Mouse (Mus musculus): ENCODE results near the gene Mtmr3.

The Mtmr3 gene

DNA sequence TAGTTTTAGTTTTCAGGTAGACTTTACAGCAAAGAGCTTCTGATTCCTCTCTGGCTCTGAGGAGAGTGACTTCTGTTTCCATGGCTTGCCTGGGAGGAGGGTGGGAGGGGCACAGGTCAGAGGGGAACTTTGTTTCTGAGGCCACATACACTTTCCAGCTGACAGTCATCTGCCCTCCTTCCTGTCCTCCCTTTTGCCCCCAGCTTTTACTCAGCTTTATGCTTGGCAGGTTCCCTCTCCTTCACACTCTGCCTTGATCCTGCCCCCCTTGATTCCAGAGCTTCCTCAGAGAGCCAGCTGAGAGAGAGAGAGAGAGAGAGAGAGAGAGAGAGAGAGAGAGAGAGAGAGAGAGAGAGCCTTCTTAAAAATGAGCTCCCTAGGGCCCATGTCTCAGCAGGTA is 123.4 kb downstream of the Mtmr3 start:
- no peak for DNase-seq (ENCODE audit: low read depth in 2 of 2, low spot score in 2 of 2)

DNA sequence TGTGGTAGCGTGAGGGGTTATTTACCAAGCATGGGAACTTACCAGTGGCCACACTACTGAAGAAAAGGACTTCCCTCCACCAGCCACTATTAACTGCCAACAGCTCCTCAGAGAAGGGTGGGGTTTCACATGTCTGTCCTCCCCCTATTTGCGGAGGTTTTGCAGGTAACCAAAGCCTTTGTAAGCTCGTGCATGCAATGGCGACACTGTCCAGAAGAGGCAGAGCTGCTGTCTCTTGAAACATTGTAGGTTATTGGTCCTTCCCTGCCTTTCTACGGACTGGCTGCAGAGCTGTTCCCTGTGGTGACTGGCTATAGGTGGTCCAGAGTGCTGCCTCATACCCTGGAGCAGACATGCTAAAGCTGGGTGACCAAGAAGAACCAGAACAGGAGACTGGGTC is 125.6 kb downstream of the Mtmr3 start:
- no peak for DNase-seq (ENCODE audit: low read depth in 2 of 2, low spot score in 2 of 2)

DNA sequence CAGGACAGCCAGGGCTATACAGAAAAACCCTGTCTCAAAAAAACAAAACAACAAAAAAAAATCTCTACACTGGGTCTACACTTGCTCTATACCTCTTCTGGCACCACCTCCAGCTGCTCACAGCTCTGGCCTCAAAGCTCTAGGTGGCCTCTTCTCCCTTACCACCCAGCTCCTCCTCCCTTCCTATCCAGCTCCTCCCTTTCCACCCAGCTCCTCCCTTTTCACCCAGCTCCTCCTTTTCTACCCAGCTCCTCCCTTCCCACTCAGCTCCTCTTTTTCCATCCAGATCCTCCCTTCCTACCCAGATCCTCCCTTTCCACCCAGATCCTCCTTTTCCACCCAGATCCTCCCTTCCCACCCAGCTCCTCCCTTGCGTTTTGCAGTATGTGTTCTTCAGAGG is 127.2 kb downstream of the Mtmr3 start:
- DNase-seq (ENCODE audit: low read depth in 2 of 2, low spot score in 2 of 2), result no peak

DNA sequence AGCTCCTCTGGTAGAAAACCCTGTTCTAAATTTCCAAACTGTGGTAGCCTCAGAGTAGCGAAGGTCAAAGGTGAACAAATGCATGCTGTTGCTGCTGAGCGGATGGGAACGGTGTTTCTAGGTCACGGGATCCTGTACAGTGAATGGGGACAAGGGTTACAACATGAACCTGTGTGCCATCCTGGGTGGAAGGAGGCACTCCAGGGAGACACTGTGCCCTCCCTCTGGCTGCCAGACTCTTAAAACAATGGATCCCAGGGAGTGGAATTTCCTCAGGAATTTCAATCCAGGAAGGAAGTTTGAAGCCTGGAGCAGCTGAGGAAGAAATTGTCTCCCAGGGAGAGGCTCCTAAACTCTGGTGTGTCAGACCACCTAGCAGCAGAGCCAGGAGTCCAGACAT is 128.5 kb downstream of the Mtmr3 start:
- no peak for DNase-seq (ENCODE audit: low read depth in 2 of 2, low spot score in 2 of 2)

DNA sequence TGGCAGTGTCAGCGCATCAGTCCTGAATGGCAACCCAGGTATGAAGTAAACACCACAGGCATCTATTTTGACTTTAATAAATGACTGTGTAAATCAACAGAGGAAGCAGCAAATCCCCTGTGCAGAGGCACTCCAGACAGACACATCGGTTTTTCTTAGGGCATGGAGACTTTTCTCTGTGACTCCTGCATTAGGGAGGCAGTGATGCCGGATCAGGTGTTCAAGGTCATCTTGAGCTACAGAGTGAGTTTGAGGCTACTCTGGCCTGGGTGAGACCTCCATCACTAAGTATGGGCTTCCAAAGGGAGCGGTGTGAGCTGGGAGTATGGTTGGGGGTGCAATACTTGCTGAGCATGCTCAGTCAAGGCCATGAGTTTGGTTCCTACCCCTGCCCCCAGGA is 130.0 kb downstream of the Mtmr3 start:
- DNase-seq (ENCODE audit: low read depth in 2 of 2, low spot score in 2 of 2), result no peak

DNA sequence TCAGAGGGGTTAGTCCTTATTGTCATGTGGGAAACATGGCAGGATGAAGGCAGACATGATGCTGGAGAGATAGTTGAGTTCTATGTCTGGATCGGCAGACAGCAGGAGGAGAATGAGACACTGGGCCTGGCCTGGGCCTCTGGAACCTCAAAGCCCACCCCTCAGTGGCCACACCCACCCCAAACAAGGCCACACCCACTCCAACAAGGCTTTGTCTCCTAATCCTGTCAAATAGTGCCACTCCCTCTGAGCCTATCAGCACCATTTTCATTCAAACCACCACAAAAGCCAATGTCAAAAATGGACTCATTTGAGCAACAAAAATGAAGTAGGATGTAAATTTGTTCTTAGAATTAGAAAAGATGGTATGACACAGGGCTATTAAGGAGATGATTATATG is 130.5 kb downstream of the Mtmr3 start:
- no peak for DNase-seq (ENCODE audit: low read depth in 2 of 2, low spot score in 2 of 2)

DNA sequence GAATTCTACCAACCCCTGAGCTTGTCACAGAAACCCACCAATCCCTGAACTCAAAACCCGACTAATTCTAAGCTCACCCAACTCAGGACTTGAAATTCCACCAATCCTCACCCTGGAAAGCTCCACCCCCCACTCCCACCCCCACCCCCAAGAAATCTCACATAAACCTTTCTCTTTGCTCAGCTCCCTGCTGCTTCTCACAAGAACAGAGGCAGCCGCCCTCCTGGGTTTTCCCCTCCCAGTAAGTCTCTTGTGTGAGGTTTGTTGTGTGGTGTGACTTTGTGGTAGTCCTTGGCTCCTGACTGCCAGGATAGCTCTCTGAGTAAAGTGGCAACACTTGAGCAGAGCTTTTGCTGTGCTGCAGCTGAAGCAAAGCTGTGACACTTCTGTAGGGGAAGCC is 131.8 kb downstream of the Mtmr3 start:
- no peak for DNase-seq (ENCODE audit: low read depth in 2 of 2, low spot score in 2 of 2)

DNA sequence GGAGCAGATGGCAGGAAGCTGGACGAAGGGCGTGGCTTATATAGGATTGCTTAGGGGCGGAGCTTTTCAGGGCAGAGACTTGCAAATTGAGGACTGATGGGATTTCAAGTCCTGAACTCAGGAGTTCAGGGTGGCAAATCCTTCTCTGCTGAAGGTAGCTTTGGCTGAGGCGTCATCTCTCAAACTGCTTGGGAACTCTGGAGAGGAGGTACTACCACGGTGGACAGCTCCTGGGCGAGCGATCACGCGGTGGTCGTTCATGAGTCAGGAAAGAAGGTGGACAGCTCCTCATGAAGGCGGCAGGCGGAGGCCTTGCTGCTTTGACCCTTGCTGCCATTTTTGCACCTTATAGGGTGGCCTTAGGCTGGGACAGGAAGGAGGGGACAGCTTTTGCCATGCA is 133.5 kb downstream of the Mtmr3 start:
- DNase-seq (ENCODE audit: low read depth in 2 of 2, low spot score in 2 of 2), result no peak

DNA sequence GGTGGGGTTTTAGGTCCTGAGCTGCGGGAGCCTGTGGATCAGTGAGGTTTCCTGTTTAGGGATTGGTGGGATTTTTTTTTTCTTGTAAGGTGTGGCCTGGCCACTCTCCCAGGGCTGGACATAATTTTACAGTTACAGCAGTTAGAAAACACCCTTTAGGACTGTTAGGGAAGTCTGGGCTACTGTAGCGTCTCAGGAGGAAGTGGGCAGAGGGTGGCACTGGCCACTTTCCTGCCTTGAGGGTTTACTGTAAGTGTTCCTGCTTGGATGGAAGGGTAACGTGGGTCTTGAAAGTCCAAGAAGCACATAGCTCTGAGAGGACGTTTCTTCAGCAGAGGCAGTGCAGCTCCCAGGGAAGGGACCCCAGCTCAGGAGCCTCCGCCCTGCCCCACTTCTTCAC is 134.0 kb downstream of the Mtmr3 start:
- DNase-seq (ENCODE audit: low read depth in 2 of 2, low spot score in 2 of 2), result no peak

DNA sequence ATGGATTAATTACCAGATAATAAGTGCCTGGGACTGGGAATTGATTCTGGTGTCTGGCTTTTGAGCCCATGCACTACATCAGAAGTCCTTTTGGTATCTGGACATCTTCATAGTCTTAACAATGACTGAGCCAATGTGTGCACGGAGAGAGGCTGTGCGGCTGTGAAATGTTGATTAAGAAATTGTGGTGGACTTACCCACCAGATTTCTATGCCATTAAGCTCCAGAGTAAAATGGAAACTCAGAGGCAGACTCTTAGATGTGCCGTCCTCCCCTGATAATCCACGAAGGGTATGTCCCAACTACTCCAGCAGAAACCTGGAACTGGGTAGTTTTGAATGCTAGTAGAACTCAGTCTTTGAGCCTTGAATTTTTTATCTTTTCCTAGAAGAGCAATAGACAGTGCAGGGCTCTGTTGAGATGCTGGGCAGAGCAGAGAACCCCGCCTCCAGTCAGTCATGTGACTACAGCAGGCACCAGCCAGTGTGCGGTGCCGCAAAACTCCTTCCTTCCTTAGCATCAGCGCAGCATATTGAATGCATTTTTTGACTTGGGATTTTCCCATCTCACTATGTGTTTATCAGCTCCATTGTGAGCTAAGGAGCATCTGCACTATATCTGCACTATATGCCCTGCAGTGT is 139.6 kb downstream of the Mtmr3 start:
- no peak for DNase-seq (ENCODE audit: low read depth in 2 of 2, low spot score in 2 of 2)

DNA sequence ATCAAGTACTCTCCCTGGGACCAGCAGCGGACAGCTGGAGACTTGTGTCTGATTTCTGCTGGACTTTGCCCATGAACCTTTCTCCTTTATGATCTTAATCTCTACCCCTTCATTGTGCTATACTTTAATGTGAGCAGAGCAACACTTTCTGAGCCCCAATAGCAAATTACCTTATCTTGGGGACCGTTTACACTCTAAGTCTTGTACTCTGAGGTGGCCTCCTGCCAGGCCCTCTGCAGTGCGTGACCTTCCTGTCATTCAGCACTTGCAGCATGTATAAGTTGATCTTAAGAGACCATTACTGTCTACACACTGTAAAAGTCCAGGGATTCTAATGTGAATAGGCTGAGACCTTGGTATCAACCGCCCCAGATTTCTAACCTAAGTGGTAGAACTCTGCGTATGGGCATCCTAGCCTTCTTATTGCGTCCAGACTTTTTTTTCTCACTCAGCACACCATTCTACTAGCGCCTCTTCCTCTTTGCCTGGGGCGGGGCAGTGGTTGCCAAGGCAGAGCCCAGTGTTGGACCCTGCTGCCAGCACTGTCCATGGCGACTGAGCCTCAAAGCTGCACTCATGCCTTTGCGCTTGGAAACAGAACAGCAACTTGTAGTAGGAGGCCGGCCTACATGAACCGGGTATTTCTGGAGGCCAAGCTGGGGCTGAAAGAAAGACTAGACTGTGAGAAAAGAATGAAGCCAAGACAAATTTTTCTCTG is 142.0 kb downstream of the Mtmr3 start:
- DNase-seq (ENCODE audit: low read depth in 2 of 2, low spot score in 2 of 2), result no peak

DNA sequence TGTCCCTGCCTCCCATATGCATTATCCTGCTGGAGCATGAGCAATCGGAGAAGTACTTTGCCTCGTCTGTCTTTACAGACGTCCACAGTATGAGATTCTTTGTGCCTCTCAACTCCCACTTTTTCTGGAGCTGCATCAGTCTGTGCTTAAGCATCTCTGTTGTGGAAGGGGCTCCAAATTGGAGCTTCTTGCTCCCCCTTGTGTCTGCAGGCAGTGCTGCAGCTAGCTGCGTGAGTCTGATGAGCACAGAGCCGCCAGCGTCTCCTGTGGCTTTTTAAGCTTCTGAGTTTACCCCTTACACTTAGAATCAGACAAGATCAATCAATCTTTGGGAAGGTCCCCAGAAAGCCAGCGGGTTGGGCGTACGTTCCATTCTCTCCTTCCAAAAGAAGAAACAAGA is 143.5 kb downstream of the Mtmr3 start:
- peak; percentile 32 to 58 for DNase-seq (ENCODE audit: low read depth in 2 of 2, low spot score in 2 of 2)

DNA sequence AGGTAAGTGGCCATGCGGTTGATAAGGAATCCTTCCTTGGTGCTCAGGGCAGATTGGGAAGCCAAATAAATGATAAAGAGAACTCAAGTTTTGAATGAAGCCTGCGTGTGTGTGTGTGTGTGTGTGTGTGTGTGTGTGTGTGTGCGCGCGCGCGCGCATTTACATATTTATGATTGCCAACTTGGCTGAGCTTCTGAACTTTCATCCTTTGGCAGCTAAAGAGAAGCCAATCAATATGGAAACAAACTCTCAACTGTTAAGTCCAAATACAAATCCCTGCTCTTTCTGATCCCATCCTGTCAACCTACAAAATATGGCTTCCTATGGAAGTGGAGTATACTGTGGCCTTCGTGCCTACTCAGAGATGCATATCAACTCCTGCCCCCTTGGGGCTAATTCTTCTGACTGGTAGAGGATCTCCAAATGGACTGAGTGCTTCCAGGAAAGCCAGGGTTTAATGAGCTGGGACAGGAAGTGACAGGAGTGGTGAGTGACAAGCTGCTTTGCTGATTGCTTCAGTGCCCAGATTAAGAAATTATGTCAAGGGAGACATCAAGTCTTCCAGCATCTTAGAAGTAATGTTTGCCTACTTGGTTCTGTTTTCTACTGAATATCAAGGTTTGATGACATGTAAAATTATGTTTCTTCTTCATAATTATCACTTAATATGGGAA is 148.3 kb downstream of the Mtmr3 start:
- DNase-seq (ENCODE audit: low read depth in 2 of 2, low spot score in 2 of 2), result no peak

DNA sequence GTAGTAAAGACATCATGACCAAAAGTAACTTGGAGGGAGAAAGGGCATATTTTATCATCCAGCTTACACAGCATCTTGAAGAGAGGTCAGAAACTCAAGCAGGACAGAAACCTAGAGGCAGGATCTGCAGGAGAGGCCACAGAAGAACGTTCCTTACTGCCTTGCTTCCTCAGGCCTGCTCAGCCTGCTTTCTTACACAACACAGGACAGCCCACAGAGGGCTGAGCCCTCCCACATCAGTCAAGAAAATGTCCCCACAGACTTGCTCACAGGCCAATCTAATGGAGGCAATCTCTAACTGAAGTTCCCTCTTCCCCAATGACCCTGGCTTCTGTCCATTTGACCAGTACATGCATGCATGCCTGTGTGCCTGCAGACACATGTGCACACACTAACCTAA is 152.4 kb downstream of the Mtmr3 start:
- no peak for DNase-seq (ENCODE audit: low read depth in 2 of 2, low spot score in 2 of 2)

DNA sequence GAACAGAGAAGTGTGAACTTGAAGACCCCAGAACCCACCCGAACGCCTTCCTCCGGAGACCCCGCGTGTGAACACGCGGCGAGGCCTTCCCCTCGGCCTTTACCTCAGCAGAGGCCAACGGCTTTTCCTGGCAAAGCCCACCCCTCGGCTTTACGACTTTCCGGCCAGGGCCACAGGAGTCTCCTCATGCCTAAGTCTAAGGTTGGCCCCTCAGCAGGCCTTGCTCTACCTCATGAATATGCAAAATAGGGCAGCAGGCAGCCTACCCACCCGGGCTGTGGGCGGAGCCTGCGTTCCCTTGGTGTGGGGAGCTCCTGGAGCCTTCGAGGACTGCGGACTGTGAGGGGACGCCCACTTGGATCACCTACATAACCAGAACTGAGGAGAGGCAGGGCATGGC is 153.7 kb downstream of the Mtmr3 start, which contains the start of gene Hormad2:
TSS of gene Hormad2 (minus strand) at position 128 of the 400 bp plus-strand sequence.
- no peak for DNase-seq (ENCODE audit: low read depth in 2 of 2, low spot score in 2 of 2)

DNA sequence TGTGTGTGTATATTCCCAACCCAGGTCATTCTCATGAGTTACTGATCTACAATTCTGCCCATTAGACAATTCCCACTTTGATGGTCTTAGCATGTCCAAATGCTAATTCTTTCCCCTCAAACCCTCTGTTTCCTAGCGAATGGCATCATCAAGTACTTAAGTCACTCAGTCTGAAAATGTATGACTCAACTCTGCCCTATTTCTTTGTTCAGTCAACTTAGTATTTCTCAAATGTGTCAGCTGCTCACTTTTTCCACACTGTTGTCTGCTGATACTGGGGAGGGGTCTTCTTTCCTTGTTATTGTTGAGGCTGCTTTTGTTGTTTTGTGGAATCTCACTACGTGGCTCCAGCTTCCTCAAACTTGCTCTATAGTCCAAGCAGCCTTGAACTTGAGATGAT is 156.5 kb downstream of the Mtmr3 start:
- DNase-seq (ENCODE audit: low read depth in 2 of 2, low spot score in 2 of 2), result no peak

DNA sequence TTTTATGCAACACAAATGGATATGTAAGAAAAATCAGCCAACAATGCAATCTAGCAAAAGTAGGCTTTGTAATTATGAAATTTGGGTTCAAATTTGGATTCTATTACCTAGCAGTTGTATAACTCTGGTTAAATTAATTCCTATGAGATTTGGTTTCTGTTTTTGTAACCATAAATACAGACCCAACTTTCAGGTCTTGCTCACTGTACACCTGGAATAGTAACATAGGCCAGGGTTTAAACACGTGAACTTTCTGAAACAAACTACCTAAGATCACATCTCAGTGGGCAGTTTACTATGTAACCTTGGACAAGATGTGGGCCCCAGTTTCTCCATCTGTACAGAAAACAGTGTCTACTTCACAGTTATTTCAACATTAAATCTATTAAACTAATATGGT is 157.3 kb downstream of the Mtmr3 start:
- DNase-seq (ENCODE audit: low read depth in 2 of 2, low spot score in 2 of 2), result no peak

DNA sequence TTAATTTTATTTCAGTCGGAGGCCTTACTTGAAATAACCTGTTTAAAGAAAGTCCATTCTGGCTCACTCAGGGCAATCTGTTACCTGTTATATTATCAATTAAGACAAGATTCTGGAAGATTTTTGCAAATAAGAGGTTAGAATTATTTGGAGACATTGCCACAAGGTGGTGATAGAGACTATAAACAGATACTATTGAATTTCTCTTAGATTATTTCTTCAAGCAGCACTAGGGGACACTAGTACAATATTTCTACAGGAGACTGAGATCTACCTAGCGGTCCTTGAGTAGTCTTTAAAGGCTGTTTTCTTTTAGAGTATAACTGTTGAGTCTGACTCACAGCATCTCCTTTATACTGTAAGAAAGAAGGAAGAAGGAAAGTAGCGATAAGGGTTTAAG is 158.0 kb downstream of the Mtmr3 start:
- DNase-seq (ENCODE audit: low read depth in 2 of 2, low spot score in 2 of 2), result no peak

DNA sequence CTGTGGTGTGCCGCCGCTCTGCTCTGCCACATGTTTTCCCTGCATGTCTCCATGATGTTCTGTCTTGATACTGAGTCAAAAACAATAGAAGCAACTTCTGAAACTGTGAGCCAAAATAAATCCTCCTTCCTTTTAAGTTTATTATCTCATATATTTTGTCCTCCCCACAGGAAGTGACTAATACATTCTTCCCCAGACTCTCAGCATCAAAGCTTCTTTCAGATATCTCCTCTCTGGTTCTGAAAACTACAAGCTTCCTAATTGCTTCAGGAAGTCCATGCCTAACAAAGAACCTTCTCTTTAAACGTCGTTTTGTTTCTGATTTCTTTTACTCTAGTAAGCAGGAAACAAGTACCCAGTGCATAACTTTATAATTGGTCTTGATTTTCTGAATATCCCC is 160.2 kb downstream of the Mtmr3 start:
- DNase-seq (ENCODE audit: low read depth in 2 of 2, low spot score in 2 of 2), result no peak
